Mouse (Mus musculus) intestine, embryonic 15.5 days (tissue): ENCODE measurements around the gene Prl8a8. TPM values are rescaled to one million over a fixed set of nuclear protein-coding genes. Genes with fewer than 3 reads are reported as not detected.

Experiments
- ATAC-seq: fragments of 200-750 bp; cut with Nextera tagmentation; 2 replicates; pipeline ENCODE4 v1.8.0; 2017; ENCODE audit warnings: moderate TSS enrichment, moderate library complexity
- H3K27ac ChIP-seq: fragments of 300-500 bp; sonication (generic); 2 replicates; pipeline ENCODE4 v1.5.1; 2015; ENCODE audit warnings: mild to moderate bottlenecking, inconsistent platforms
- H3K27me3 ChIP-seq: fragments of 300-500 bp; sonication (generic); replicated peaks from 2 replicates; pipeline ENCODE4 v1.6.1; 2015; ENCODE audit warnings: inconsistent platforms
- H3K36me3 ChIP-seq: fragments of 300-500 bp; sonication (generic); 2 replicates; pipeline ENCODE4 v1.6.1; 2015; ENCODE audit warnings: inconsistent platforms
- H3K4me1 ChIP-seq: fragments of 300-500 bp; sonication (generic); replicated peaks from 2 replicates; pipeline ENCODE4 v1.6.1; 2015; ENCODE audit warnings: inconsistent platforms
- H3K4me2 ChIP-seq: fragments of 300-500 bp; sonication (generic); replicated peaks from 2 replicates; pipeline ENCODE4 v1.6.1; 2015; ENCODE audit warnings: mild to moderate bottlenecking, inconsistent platforms
- H3K4me3 ChIP-seq: fragments of 300-500 bp; sonication (generic); replicated peaks from 2 replicates; pipeline ENCODE4 v1.5.1; 2015; ENCODE audit warnings: inconsistent platforms
- H3K9ac ChIP-seq: fragments of 300-500 bp; sonication (generic); 2 replicates; pipeline ENCODE4 v1.6.1; 2015; ENCODE audit warnings: inconsistent platforms
- H3K9me3 ChIP-seq: fragments of 300-500 bp; sonication (generic); 2 replicates; pipeline ENCODE4 v1.6.1; 2016; ENCODE audit warnings: inconsistent platforms
- WGBS: fragments of 180-500 bp; shearing (Covaris S2); methylation state at CpG from one replicate; pipeline ENCODE4 v1.1.7; 2015; 5-methylcytosine and 5-hydroxymethylcytosine counted together
- polyA plus RNA-seq: library from polyadenylated mRNA; unstranded; fragments of >200 nt; fragmentation: Nextera tagmentation; extraction: Ambion mirVana; gene quantifications from 2 replicates; pipeline ENCODE4 v1.2.1, GENCODE M21; 2015

Gene Prl8a8
- not detected in 2 replicates for polyA plus RNA-seq

DNA sequence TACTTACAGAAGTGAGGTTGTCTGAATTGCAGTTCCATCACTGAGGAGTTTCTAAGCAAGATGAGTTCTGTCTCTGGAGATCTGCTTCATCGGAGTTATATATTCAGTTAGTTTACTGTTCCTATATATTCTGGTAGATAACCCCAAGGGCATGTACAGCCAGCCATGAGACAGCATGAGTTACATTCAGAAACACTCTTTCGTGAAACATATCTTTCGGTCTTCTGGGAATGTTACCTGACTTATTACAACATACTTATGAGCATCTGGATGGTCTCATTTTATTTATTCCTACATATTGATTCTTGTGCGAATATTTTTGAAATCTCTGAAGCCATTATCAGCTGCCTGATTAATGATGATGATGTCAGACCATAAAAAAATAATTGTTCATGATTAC, at the start of gene Prl8a8:
Gene Prl8a8, minus strand, starts transcription at position 101 of the 400 bp plus-strand sequence.
- H3K9me3 ChIP-seq = no peaks in the 10 kb centered on the region
- ATAC-seq = no peak
- no peak within 1 kb of the TSS for H3K27ac ChIP-seq
- H3K27me3 ChIP-seq = no peaks in the 10 kb centered on the region
- no peak within 1 kb of the TSS for H3K4me2 ChIP-seq
- H3K4me1 ChIP-seq = no peaks in the 10 kb centered on the region
- H3K36me3 ChIP-seq = no peaks in the 10 kb centered on the region
- WGBS = 83% methylated on average over 4 of the region's 4 CpGs
- H3K4me3 ChIP-seq = no peak within 1 kb of the TSS
- no peak within 1 kb of the TSS for H3K9ac ChIP-seq

- no peak for ATAC-seq
- no peak overlapping the region for H3K27ac ChIP-seq
- no peak overlapping the region for H3K4me3 ChIP-seq
- H3K27me3 ChIP-seq = no peaks in the 10 kb centered on the region
- no peaks in the 10 kb centered on the region for H3K36me3 ChIP-seq
- no peak overlapping the region for H3K9ac ChIP-seq
- H3K9me3 ChIP-seq = no peaks in the 10 kb centered on the region
- H3K4me1 ChIP-seq = no peaks in the 10 kb centered on the region
- no peak overlapping the region for H3K4me2 ChIP-seq
Measured at GRCm38 (mm10) chr13:27553336-27553735, 40.3 kb upstream of the Prl8a8 start.

GRCm38 (mm10) chr13:27523156-27523555, 10.1 kb upstream of the Prl8a8 start:
- 84% methylated on average over 4 of the region's 4 CpGs for WGBS
- no peak overlapping the region for H3K27ac ChIP-seq
- no peak for ATAC-seq
- no peaks in the 10 kb centered on the region for H3K27me3 ChIP-seq
- no peak overlapping the region for H3K9ac ChIP-seq
- H3K36me3 ChIP-seq = no peaks in the 10 kb centered on the region
- H3K9me3 ChIP-seq = no peaks in the 10 kb centered on the region
- no peaks in the 10 kb centered on the region for H3K4me1 ChIP-seq
- no peak overlapping the region for H3K4me3 ChIP-seq
- H3K4me2 ChIP-seq = no peak overlapping the region

DNA sequence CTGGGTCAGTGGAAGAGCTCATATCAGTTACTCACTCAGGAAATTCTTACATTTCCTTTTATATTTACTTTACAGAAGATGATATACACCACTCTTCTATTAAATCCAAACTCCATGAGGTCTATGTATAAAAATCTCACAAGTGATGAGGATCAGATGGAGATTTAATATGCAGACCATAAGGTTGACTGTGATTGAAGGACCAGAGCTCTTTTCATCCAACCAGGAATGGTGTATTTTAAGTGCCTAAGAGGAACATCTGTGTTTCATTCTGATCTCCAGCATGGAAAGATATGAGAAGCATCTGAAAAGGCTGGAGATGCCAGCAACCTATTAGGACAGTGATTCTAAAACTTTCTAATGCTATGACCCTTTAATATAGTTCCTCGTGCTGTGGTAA, 5.4 kb downstream of the Prl8a8 start:
- H3K4me1 ChIP-seq = no peaks in the 10 kb centered on the region
- 60% methylated on average over 1 of the region's 1 CpGs for WGBS
- no peak overlapping the region for H3K9ac ChIP-seq
- ATAC-seq = no peak
- no peak overlapping the region for H3K4me3 ChIP-seq
- no peak overlapping the region for H3K4me2 ChIP-seq
- no peaks in the 10 kb centered on the region for H3K36me3 ChIP-seq
- no peaks in the 10 kb centered on the region for H3K9me3 ChIP-seq
- H3K27me3 ChIP-seq = no peaks in the 10 kb centered on the region
- H3K27ac ChIP-seq = no peak overlapping the region

Other genes starting within 250 kb of the Prl8a8 start
- gene Prl6a1, start 200.6 kb downstream of the Prl8a8 start, polyA plus RNA-seq = 0.20 and 0.28 TPM in 2 replicates
- gene Prl8a2, start 167.5 kb downstream of the Prl8a8 start, polyA plus RNA-seq = not detected in 2 replicates
- gene Prl2b1, start 122.4 kb downstream of the Prl8a8 start, polyA plus RNA-seq = not detected in 2 replicates
- not detected in 2 replicates for gene Prl8a6, start 74.5 kb downstream of the Prl8a8 start, polyA plus RNA-seq
- not detected in 2 replicates for gene Prl8a9, start 51.4 kb upstream of the Prl8a8 start, polyA plus RNA-seq
- gene Prl8a1, start 69.0 kb upstream of the Prl8a8 start, polyA plus RNA-seq = not detected in 2 replicates
- not detected in 2 replicates for gene Prl7b1, start 97.4 kb upstream of the Prl8a8 start, polyA plus RNA-seq
- not detected in 2 replicates for gene Prl7a1, start 129.3 kb upstream of the Prl8a8 start, polyA plus RNA-seq
- not detected in 2 replicates for gene Prl7a2, start 154.8 kb upstream of the Prl8a8 start, polyA plus RNA-seq
- gene Prl7d1, start 203.5 kb upstream of the Prl8a8 start, polyA plus RNA-seq = not detected in 2 replicates